Mouse (Mus musculus) myocyte (in vitro differentiated cells): ENCODE measurements around the gene Cacna1a. TPM values are rescaled to one million over a fixed set of nuclear protein-coding genes. Genes with fewer than 3 reads are reported as not detected.

Source experiments
- H3K27me3 ChIP-seq: one replicate; pipeline ENCODE4 v1.6.1; 2011; ENCODE audit not compliant: control insufficient read depth, insufficient read depth, insufficient read length
- H3K36me3 ChIP-seq: one replicate; pipeline ENCODE4 v1.6.1; 2011; ENCODE audit not compliant: control insufficient read depth, insufficient read depth
- H3K4me2 ChIP-seq: one replicate; pipeline ENCODE4 v1.6.1; 2011; ENCODE audit warnings: low read depth, control low read depth
- H3K4me3 ChIP-seq: one replicate; pipeline ENCODE4 v1.5.1; 2011; ENCODE audit warnings: mild to moderate bottlenecking, control low read depth, moderate library complexity
- H3K79me2 ChIP-seq: one replicate; pipeline ENCODE4 v1.6.1; 2011; ENCODE audit not compliant: control insufficient read depth, insufficient read depth
- H3ac ChIP-seq: one replicate; pipeline ENCODE4 v1.6.1; 2011; ENCODE audit not compliant: control insufficient read depth, insufficient read length
- CEBPB ChIP-seq: IDR thresholded peaks from 2 replicates; pipeline ENCODE4 v1.6.1; 2011; ENCODE audit warnings: mild to moderate bottlenecking, moderate library complexity; ENCODE audit not compliant: poor library complexity, insufficient read depth, severe bottlenecking
- E2F4 ChIP-seq: IDR thresholded peaks from one replicate; pipeline ENCODE4 v1.6.1; 2011; ENCODE audit warnings: mild to moderate bottlenecking, control low read depth, moderate library complexity; ENCODE audit not compliant: insufficient read depth
- MAX ChIP-seq: IDR thresholded peaks from one replicate; pipeline ENCODE4 v1.6.1; 2011; ENCODE audit warnings: low read depth, mild to moderate bottlenecking, control low read depth
- MYOD1 ChIP-seq, 3 experiments: IDR thresholded peaks; one replicate each; pipeline ENCODE4 v1.6.1; 2011; ENCODE audit warnings: control low read depth in 2 of 3, low read depth in 2 of 3, mild to moderate bottlenecking in 2 of 3, moderate library complexity in 1 of 3; ENCODE audit not compliant: insufficient read length in 2 of 3, control insufficient read depth in 1 of 3
- MYOG ChIP-seq, 3 experiments: IDR thresholded peaks; one replicate each; pipeline ENCODE4 v1.6.1; 2011; ENCODE audit warnings: control low read depth in 2 of 3, low read depth in 2 of 3, mild to moderate bottlenecking in 2 of 3; ENCODE audit not compliant: insufficient read length in 2 of 3, control insufficient read depth in 1 of 3, insufficient read depth in 1 of 3
- POLR2A ChIP-seq: IDR thresholded peaks from one replicate; pipeline ENCODE4 v1.6.1; 2011; ENCODE audit warnings: low read depth, mild to moderate bottlenecking, control low read depth, moderate library complexity; ENCODE audit not compliant: insufficient read length
- POLR2AphosphoS2 ChIP-seq: IDR thresholded peaks from one replicate; pipeline ENCODE4 v1.6.1; 2011; ENCODE audit warnings: low read depth, control low read depth; ENCODE audit not compliant: insufficient read length
- REST ChIP-seq: IDR thresholded peaks from one replicate; pipeline ENCODE4 v1.6.1; 2011; ENCODE audit warnings: mild to moderate bottlenecking, control low read depth, moderate library complexity; ENCODE audit not compliant: insufficient read depth, insufficient read length
- SRF ChIP-seq: IDR thresholded peaks from one replicate; pipeline ENCODE4 v1.6.1; 2011; ENCODE audit warnings: low read depth; ENCODE audit not compliant: control insufficient read depth, insufficient read length
- TCF12 ChIP-seq: IDR thresholded peaks from one replicate; pipeline ENCODE4 v1.6.1; 2011; ENCODE audit warnings: mild to moderate bottlenecking, control low read depth; ENCODE audit not compliant: poor library complexity, insufficient read depth, severe bottlenecking
- TCF3 ChIP-seq: IDR thresholded peaks from one replicate; pipeline ENCODE4 v1.6.1; 2011; ENCODE audit warnings: low read depth, control low read depth; ENCODE audit not compliant: insufficient read length
- USF1 ChIP-seq: IDR thresholded peaks from one replicate; pipeline ENCODE4 v1.6.1; 2011; ENCODE audit warnings: low read depth, mild to moderate bottlenecking, control low read depth, moderate library complexity
- polyA plus RNA-seq: library from polyadenylated mRNA; unstranded; fragments of >200 nt; fragmentation: generic; extraction: Trizol; gene quantifications from one replicate; pipeline ENCODE4 v1.2.1, GENCODE M21; 2012; ENCODE audit warnings: missing spikeins

Cacna1a gene
- polyA plus RNA-seq, 1 experiment, result 1.8 TPM

GRCm38 (mm10) chr8:84388773-84389172 is 533 bp downstream of the Cacna1a start:
- no peaks in the 10 kb centered on the region for H3K36me3 ChIP-seq
- no peak overlapping the region for H3K4me2 ChIP-seq
- no peaks in the 10 kb centered on the region for H3K79me2 ChIP-seq
- no peak for TF ChIP-seq REST
- no peak for TF ChIP-seq POLR2AphosphoS2
- TF ChIP-seq TCF3, result no peak
- H3ac ChIP-seq, result no peak overlapping the region
- H3K4me3 ChIP-seq, result no peak overlapping the region
- no peaks in the 10 kb centered on the region for H3K27me3 ChIP-seq

- H3ac ChIP-seq, result no peak overlapping the region
- no peak for TF ChIP-seq MAX
- TF ChIP-seq REST, result no peak
- no peak for TF ChIP-seq TCF12
- no peak for TF ChIP-seq POLR2A
- no peak for TF ChIP-seq E2F4
- TF ChIP-seq TCF3, result no peak
- H3K4me2 ChIP-seq, result no peak overlapping the region
- H3K79me2 ChIP-seq, result no peaks in the 10 kb centered on the region
- H3K27me3 ChIP-seq, result no peaks in the 10 kb centered on the region
- no peak overlapping the region for H3K4me3 ChIP-seq
- H3K36me3 ChIP-seq, result no peaks in the 10 kb centered on the region
These were observed 933 bp downstream of the Cacna1a start for GRCm38 (mm10) chr8:84389173-84389572.

DNA sequence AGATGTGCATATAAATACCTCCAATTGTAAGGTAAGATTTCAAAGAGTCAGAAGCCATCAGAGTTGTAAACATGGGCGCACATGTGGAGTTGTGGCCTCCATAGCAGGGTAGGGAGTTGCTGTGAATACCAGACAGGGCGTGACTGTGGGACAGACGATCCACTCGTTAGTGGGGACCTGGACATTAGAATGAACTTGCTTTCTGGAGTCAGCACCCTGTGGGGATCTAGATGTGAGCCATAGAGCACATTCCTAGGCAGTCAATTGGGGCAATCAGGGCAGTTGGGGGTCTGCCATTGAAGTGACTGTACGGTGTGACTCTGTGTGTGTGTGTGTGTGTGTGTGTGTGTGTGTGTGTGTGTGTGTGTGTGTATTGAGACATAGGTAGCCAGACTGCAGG is 3.4 kb downstream of the Cacna1a start:
- Histone ChIP-seq H3K27me3 (no peaks in the 10 kb centered on the region), H3K4me3 (no peak overlapping the region), H3K36me3 (no peaks in the 10 kb centered on the region), H3ac (no peak overlapping the region), H3K4me2 (no peak overlapping the region), H3K79me2 (no peaks in the 10 kb centered on the region)
- TF ChIP-seq E2F4, result no peak
- no peak for TF ChIP-seq POLR2A
- TF ChIP-seq USF1, result no peak
- TF ChIP-seq MYOG (IDR thresholded peaks at IDR 0.05; ENCODE audit: control insufficient read depth in 1 of 3, insufficient read depth in 1 of 3, insufficient read length in 2 of 3, low read depth in 2 of 3), result no peak
- TF ChIP-seq TCF12, result no peak
- no peak for TF ChIP-seq REST
- TF ChIP-seq SRF, result no peak
- no peak for TF ChIP-seq POLR2AphosphoS2
- TF ChIP-seq MAX, result no peak
- no peak for TF ChIP-seq MYOD1 (IDR thresholded peaks at IDR 0.05; ENCODE audit: control insufficient read depth in 1 of 3, insufficient read length in 2 of 3, low read depth in 2 of 3)
- TF ChIP-seq TCF3, result no peak
- TF ChIP-seq CEBPB, result no peak

- Histone ChIP-seq H3K79me2 (no peaks in the 10 kb centered on the region), H3K27me3 (no peaks in the 10 kb centered on the region), H3K4me3 (no peak overlapping the region), H3K36me3 (no peaks in the 10 kb centered on the region), H3ac (no peak overlapping the region), H3K4me2 (no peak overlapping the region)
- TF ChIP-seq POLR2AphosphoS2 (no peak), TCF3 (no peak), CEBPB (no peak), SRF (no peak), MAX (no peak), TCF12 (no peak), E2F4 (no peak), MYOD1 (IDR thresholded peaks at IDR 0.05; ENCODE audit: control insufficient read depth in 1 of 3, insufficient read length in 2 of 3, low read depth in 2 of 3) (no peak)
These were observed 7.7 kb downstream of the Cacna1a start for GRCm38 (mm10) chr8:84395751-84396457.

DNA sequence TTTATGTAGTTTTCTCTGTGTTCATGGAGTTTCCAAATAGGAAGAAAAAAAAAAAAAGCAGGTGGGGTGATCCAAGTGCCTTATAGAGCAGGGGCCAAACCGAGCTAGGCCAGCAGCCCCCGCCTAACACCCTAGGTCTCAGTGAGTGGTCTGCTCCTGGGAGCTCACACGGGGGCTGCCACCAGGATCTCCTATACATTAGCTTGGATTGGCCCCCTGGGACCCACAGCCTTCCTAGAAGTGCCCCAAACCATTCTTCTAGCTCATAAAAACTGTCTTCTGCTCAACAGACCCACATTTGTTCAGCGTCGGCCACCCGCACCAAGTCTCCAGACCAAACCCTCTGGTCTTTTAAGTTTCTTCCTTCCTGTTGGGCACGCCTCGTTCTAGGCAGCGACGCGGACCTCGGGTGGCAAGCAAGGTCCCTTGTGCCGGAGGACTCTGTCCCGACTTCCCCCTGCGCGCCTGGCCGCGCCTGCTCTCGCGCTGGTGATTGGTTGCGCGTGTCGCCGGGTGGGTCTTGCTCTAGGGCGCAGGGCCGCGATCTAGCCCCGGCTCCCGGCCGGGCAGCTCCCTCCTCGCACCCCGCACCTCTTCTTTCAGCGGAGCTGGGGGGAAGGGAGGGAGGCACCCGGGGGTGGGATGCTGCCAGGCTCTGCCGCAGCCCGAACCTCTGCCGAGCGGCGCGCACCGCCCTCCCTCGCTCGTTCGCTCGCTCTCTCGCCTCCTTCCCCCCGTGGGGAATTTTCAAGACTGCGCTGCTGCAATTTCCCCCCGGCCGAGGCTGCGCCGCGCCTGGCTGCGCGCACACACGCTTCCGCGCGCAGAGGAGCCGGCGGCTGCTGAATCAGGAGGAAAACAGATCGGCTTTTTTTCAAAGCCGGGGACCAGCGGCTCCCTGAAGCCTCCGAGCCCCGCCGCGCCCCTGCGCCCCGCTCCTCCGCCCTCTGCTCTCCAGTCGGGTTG is 25.9 kb downstream of the Cacna1a start:
- no peak overlapping the region for H3ac ChIP-seq
- no peaks in the 10 kb centered on the region for H3K36me3 ChIP-seq
- no peak overlapping the region for H3K4me2 ChIP-seq
- H3K4me3 ChIP-seq, result no peak overlapping the region
- TF ChIP-seq MAX (no peak), MYOD1 (IDR thresholded peaks at IDR 0.05; ENCODE audit: control insufficient read depth in 1 of 3, insufficient read length in 2 of 3, low read depth in 2 of 3) (no peak), USF1 (no peak), E2F4 (no peak), SRF (no peak)
- H3K27me3 ChIP-seq, result peaks cover 57% of the 10 kb centered on the region
- no peaks in the 10 kb centered on the region for H3K79me2 ChIP-seq
